Mouse (Mus musculus) liver, embryonic 14.5 days (tissue): ENCODE results near the gene Edem3.

ENCODE experiments used
- CTCF ChIP-seq: IDR thresholded peaks from 2 replicates; pipeline ENCODE4 v1.5.1; 2016; ENCODE audit warnings: antibody characterized with exemption, low read depth, control low read depth
- EP300 ChIP-seq: IDR thresholded peaks from 2 replicates; pipeline ENCODE4 v1.6.1; 2016; ENCODE audit warnings: antibody characterized with exemption, low read depth

DNA sequence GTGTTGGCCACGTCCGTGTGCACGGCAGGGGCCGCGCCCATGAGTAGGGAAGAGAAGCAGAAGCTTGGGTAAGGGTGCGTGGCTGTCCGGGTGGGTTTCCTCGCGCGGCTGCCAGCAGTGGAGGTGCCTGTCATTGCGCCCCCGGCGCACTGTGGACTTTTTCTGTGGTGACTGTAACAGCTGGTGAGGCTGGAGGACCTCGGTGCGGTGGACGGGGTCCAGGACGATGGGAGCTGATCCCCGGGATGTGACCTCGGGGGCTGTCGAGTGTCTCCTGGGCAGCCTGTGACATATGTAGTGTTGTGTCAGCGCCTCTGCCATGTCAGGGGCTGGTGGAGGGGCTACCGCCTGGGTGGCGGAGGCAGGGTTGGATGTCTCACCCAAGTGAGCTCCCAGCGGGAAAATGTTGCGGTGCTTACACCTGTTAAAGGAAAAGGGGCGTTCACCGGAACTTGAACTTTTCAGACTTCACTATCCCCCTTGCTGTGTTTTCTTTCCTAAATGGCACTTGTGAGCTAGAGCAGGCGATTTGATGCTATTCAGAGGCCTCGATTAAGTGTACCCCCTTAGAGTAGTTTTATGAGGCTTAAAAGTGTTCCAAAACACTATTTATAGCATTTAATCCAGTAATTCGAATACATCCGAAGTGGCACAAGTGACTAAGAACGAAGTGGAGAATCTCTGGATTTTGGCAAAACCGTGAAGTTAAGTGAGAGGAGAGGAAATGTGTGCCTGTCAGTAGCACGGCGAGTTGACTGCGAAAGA lies 671 bp downstream of the Edem3 start:
- TF ChIP-seq CTCF (peak; percentile 3; the same call in 1 of the 2 replicates), EP300 (no peak)
